Mouse (Mus musculus): ENCODE results near the gene Gar1.

- TF ChIP-seq CTCF (IDR thresholded peaks at IDR 0.05; ENCODE audit: insufficient read depth, low read depth, low read length) (no peak), POLR2A (IDR thresholded peaks at IDR 0.05; ENCODE audit: insufficient read depth, low read depth, low read length) (no peak)
Observed at GRCm38 (mm10) chr3:129824891-129825290, 6.3 kb downstream of the Gar1 start.
